Mouse (Mus musculus) left cerebral cortex, adult 6 months (tissue): Measurements from ENCODE around the gene Igbp1. TPM values are rescaled to one million over a fixed set of nuclear protein-coding genes. Genes with fewer than 3 reads are reported as not detected.

ENCODE experiments used
- long read RNA-seq, 2 experiments: library from polyadenylated mRNA; unstranded; transcript quantifications; one replicate each; pipeline ENCODE4 v2.0.0; 2019 to 2020
- polyA plus RNA-seq: library from polyadenylated mRNA; unstranded; fragments of <200 nt; fragmentation: Nextera tagmentation; gene quantifications from 2 replicates; pipeline ENCODE4 v1.2.3, GENCODE M21; 2021

Gene Igbp1
- 33.6 and 47.2 TPM in 2 replicates for polyA plus RNA-seq
- long read RNA-seq, experiment 1, full-length matches to known transcripts: 142 of 145 reads
- long read RNA-seq, experiment 1, partial matches to known transcripts: 2 of 145 reads
- long read RNA-seq, experiment 1, other reads (novel, unspliced or antisense): 1 of 145 reads
- long read RNA-seq, experiment 2, transcript Igbp1-201 (6 exons, 1,518 nt): major isoform, 41 of 48 reads
- long read RNA-seq, experiment 2, partial matches to known transcripts: 6 of 48 reads
- long read RNA-seq, experiment 2, other reads (novel, unspliced or antisense): 1 of 48 reads

DNA sequence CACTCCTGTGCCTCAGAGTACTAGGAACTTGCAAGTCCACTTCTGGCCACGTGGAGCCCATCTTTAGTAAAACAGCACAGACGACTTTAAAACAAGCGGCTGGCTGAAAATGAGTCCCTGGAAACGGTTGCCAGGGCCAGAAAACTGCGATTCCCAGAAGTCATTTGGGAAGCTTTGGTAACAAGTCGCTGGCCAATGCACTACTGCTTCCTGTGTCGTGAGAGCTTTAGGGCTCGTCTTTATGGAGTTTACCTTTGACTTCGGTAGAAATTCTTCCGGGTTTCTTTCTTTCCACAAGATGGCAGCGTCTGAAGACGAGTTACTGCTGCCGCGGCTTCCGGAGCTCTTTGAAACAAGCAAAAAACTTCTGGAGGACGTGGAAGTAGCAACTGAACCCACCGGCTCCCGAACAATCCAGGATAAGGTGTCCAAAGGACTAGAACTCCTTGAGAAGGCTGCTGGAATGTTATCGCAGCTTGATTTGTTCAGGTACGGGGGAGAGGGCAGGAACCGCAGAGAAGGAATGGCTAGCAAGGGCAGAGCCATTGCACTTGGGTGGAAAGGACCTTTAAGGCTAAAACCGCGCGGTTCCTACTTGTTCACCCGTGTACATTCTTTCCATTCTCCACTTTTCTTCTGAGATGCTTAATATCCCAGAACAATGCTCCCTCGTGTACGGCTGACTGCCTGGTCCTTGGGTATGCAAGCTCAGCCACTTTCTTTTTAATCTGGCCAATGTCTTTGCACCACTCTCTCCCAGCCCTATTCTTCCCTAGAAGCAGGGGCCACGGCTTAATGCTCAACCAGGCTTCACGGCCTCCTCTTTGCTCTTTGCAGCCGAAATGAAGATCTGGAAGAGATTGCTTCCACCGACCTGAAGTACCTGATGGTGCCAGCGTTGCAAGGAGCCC lies at the start of gene Igbp1:
Gene Igbp1 (plus strand): TSS at position 224 of the 911 bp plus-strand sequence.

DNA sequence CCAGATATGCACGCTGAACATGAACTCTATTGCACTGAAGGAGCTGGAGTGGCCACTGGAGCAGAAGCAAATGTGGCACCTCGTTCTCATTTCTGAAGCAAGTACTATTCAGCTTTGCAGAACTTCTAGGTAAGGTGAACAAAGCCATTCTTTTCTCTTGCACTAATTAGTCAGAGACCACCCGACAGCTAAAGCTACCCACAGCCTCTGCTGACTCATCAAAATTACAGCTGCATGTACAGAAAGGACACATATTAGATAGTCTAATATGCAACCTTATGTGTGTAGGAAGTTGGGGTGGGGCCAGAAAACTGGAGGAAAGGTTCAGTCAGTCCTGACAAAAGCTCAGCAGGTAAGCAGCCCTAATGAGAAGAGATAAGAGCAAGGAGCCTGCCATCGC lies 30.4 kb downstream of the Igbp1 start, which contains the start of gene Dgat2l6:
Gene Dgat2l6 (plus strand): TSS at position 368 of the 400 bp plus-strand sequence.

Other genes starting within 250 kb of the Igbp1 start
- gene Otud6a, start 65.3 kb upstream of the Igbp1 start, polyA plus RNA-seq: not detected in 2 replicates
- gene Awat2, start 51.6 kb upstream of the Igbp1 start, polyA plus RNA-seq: 0.11 and 0.20 TPM in 2 replicates
- gene Dgat2l6, start 30.5 kb downstream of the Igbp1 start, polyA plus RNA-seq: 0.06 TPM in 1 of 2 replicates, not detected in the other
- not detected in 2 replicates for gene Awat1, start 78.0 kb downstream of the Igbp1 start, polyA plus RNA-seq
- not detected in 2 replicates for gene P2ry4, start 100.6 kb downstream of the Igbp1 start, polyA plus RNA-seq
- gene Arr3, start 111.2 kb downstream of the Igbp1 start, polyA plus RNA-seq: 0.59 and 0.87 TPM in 2 replicates
- gene Kif4, start 131.4 kb downstream of the Igbp1 start, polyA plus RNA-seq: 0.33 and 0.36 TPM in 2 replicates
- gene Pdzd11, start 132.3 kb downstream of the Igbp1 start, polyA plus RNA-seq: 91.5 and 102 TPM in 2 replicates
- 2.0 and 2.4 TPM in 2 replicates for gene Gdpd2, start 235.6 kb downstream of the Igbp1 start, polyA plus RNA-seq